Mouse (Mus musculus) left cerebral cortex, postnatal 36 days (tissue): ENCODE measurements around the gene Idh3a. TPM values are rescaled to one million over a fixed set of nuclear protein-coding genes. Genes with fewer than 3 reads are reported as not detected.

Experiments used
- DNase-seq, 2 experiments: peaks; one replicate each; pipeline ENCODE4 v3.0.0; 2021 to 2022; ENCODE audit warnings: low spot score in 2 of 2, mixed read lengths in 1 of 2
- intact Hi-C: fragments of 180-260 bp; cut with DNase I; formaldehyde crosslinking; loops from one replicate; pipeline ENCODE4 v1.15.1; 2025
- total RNA-seq, 2 experiments: library from RNA; stranded (reverse); gene quantifications; 2 replicates each; pipeline ENCODE4 v1.2.3; 2021

The Idh3a gene
- 100 to 1,000 TPM; 181 to 197 TPM for total RNA-seq

DNA sequence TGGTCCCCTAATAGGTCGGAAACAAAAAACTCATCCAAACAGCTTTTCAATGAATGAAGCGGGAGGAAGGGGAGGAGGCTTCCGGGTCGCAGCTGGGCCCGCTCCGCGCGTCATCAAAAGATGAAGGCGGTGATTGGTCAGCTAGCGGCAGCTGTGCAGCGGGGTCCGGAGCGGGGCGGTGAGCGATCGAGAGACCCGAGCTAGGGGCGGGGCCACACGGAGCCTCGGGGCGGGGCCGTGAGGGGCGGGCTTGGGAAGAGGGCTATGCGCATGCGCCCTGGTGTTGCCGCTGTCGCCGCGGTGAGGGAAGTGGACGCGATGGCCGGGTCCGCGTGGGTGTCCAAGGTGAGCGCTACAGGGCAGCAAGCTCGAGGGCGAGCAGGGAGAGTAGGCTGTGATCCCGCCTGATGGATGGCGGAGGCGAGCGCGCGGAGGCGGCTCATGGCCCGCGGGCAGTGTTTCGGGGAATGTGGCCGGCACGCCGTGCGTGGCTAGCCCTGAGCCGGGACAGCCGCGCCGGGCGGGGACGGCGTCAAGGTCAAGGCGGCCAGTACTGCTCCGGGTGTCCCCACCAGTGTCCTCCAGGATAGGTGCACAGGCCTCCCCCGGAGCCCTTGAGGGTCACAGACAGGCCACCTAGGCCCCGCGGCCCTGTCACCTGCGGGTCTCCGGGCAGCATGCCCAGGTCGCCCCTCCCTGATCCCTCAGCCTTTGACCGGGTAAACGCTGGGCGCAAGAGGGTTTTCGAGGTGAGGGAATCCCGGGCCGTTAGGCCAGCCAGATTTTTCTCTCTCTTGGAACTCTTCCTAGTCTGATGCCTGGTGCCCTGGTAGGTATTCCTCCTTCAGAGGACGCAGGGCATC, at the start of gene Idh3a:
Gene Idh3a, plus strand, starts transcription at position 136 of the 863 bp plus-strand sequence.
- intact Hi-C loops, result no loop called here

DNA sequence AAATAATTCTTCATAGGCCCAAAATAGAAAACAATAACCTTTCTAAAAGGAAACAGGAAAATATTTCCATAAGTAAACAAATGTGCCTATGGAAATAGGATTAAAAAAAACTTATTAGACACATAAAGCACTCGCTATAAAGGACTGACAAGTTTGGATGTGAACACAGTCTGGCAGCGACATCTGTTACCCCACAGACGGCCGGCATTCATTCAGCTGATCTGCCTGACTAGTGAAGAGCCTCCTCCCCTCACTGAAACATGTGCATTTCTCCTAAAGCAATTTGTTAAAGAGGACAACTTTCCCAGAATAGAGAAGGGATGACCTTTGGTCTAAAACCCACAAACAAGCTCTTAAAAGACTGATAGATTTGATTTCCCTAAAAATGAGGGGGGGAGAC, 49.1 kb upstream of the Idh3a start:
- no peak for DNase-seq
- intact Hi-C loops, result no loop called here

More for the DNA sequence above, at the start of gene Idh3a:
- DNase-seq, result peak; percentile 96 to 97

DNA sequence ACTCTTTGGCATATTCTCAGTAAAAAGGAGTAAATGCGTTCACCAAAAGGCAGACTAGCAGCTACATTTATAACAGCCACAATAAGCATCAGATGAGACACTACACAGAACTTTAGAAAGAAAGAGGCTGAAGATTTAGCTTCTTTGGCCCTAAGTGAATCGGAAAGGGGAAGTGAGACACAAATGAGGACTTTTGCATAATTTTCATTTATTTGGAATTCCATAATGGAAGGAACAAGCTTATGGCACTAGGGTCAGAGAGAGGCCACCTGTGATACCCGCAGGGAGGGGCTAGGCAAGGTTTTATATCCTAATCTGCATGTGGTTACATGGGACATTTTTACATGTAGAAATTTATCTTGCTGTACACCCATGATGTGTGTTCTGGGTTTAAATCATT, 48.7 kb upstream of the Idh3a start:
- intact Hi-C loops, result no loop called here
- no peak for DNase-seq

DNA sequence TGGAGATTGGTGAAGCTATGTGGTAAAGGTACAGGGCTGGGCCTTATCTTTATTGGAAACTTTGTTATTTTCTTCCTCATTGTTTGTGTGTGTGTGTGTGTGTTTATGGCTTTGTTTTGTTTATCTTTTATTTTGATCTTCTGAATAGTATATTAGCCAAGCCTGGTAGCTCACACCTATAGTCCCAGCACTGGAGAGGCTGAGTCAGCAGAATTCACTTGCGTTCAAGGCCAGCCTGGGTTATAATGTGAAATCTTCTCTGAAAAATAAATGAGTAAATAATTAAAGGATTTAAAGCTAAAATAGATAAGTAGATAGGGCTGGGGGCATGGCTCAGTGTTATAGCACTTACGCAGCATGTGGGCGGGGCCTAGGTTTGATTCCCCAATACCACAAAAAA, 47.9 kb upstream of the Idh3a start:
- intact Hi-C loops, result no loop called here
- DNase-seq, result no peak

DNA sequence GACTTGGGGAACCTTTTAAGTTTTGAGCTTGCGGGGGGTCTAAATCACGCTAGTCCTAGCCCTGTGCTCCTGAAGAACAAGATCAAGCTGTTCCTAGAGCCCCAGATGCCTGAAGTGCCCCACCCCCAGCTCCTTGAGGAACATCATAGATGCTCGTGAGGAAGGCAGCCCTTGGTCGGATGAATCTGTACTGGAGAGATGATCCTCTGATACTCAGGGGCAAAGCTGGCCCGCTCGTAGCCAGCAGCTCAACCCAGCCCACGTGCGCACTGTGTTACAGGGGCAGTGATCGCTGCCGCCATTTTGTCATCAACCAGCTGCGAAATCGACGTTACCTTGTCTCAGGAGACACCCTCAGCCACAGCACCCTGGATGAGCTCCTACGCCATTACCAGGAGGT, 47.5 kb upstream of the Idh3a start, which contains the start of gene Sh2d7:
Gene Sh2d7, plus strand, starts transcription at position 301 of the 400 bp plus-strand sequence.
- no peak for DNase-seq
- intact Hi-C loops, result no loop called here

DNA sequence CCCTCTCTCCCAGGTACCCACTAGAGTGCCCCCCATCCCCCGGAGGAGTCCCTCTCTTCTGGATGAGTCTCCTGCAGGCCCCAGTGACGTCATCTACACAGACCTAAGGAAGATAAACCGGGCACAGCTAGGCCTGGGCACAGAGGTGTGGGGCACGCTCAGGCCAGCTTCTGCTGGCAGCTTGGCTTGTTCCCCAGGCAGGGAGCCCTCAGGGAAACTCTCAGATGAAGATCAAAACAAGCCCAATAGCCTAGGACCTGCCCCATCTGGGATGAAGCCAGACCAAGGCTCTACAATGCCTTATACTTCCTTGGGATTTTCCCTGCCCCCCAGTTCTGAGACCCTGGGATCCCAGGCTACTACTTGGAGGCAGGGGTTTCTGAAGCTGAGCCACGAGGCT, 45.3 kb upstream of the Idh3a start:
- DNase-seq, result no peak
- intact Hi-C loops, result no loop called here

DNA sequence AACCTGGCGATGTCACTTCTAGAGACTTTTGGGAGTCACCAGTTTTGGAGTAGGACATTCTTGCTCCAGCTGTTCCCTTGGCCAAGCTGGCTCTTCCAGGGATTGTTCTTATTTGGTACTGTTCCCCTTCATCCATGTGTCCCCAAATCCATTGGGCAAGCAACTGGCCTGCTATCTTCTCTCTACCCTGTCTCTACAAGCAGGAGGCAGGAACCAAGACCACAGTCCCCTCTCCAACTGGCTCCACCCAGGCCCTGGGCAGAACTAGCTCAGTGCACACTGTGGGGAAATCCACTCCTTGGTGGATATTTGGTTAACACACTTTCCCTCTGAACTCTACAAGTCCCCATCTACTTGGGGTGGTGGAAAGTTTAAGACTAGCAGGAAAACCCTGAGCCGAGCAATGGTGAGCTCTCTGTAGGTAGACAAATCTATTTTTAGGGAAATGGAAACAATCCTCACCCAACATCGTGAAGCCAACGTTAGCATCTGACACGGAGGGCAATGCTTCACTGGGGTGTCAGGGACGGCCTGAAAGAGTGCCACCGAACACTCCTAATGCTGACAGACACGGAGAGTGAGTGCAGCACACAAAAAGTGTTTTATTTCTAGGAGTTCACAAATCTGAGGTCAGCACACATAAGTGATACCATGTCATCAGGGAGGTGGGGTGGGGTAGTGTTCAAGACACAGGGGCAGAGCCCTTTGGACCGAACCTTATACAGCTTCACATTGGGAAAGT, 41.8 kb upstream of the Idh3a start:
- intact Hi-C loops, result no loop called here
- DNase-seq, result no peak

DNA sequence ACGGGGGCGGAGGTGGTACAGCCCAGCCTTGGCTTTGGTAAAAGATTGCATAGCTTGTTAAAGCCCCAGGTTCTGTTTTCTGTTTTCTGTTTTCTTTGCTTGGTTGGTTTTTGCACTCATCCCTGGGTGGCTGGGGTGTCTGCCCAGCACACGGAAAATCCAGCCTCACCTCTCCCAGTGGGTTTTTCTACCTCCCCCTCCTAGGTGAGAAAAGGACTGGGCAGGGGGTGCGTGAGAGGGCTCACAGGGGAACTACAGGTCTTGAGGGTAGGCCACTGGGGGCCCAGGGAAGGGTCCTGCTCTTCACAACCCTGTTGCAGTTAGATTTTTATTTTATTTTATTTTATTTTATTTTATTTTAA, 41.2 kb upstream of the Idh3a start:
- intact Hi-C loops, result loop anchor here (5.0 kb wide), 1 partner anchor 103 kb away; no protein-coding TSS in a partner anchor
- DNase-seq, result no peak

DNA sequence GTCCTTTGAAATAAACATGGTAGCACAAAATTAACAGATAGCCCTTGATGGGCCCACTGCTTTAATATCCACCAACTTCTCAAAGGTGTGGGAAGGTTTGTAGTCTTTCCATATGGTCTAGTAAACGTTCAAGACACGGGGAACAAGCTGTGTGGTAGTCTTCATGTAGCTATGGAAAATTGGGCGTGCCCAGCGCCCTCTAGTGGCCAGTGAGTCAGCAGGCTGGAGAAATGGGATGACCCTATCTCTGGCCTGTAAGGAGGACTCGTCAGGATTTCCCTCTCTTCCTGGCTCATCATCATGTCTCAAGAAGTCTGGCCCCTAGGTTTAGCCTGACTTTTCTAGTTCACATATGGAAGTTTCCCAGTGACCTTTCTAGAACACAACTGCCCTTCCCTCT, 38.6 kb upstream of the Idh3a start:
- intact Hi-C loops, result loop anchor here (5.0 kb wide), 1 partner anchor 105 kb away; no protein-coding TSS in a partner anchor
- DNase-seq, result peak in 1 of 2 experiments; percentile 30

DNA sequence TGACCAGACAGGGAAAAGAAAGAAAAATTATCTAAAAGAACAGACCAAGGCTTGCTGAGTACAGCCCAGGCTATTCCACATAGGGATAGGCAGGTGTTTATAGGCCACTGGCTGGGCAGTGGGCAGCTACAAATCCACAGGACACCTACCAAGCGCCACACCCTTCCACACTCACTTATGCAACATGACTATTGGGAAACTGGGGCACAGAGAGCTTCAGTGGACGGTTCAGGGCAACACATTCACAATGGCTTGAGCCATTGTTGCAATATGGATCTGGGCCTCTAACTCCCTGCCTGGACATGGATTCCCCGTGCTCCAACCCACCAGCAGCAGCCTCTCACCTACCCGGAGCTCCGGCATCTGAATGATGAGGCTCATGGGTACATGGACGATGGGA, 36.7 kb upstream of the Idh3a start:
- intact Hi-C loops, result loop anchor here (5.0 kb wide), 1 partner anchor 107 kb away; no protein-coding TSS in a partner anchor
- DNase-seq, result no peak

DNA sequence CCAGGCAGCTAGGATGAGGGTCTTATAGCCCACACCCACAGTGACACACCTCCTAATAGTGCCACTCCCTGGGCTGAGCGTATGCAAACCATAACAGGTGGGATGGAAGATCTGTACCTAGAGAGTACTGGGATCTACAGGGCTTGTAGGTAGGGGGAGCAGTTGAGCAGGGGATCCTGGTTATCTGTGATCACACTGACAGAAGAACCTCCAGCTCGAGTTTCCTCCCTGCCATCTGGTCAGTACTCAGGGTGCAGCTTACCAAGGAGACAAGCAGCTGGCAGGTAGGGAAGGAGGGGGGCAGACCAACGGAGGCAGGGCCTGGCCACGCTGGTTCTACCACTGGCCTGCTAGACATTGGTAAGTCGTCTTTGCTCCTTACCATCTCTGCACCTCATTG, 33.7 kb upstream of the Idh3a start:
- peak in 1 of 2 experiments; percentile 21 for DNase-seq

DNA sequence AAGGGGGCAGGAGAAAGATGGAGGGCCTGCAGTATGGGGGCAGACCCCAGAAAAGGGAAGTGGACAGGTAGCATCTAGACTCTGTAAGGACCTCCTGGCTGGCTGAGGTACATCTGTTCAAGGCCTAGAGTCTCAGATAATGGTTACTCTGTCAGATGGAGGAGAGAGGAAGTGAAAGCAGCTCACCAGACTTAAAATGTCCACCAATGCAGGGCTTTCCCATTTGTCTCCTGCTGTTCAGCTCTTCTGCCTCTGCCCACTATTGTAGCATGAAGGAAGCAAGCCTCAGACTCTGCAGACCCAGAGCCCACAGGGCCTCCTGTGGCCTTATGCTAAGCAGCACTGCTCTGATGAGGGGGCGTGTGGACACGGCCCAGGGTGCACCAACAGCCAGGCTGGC, 31.1 kb upstream of the Idh3a start:
- intact Hi-C loops, result no loop called here
- DNase-seq, result no peak

More for the DNA sequence above, 33.7 kb upstream of the Idh3a start:
- intact Hi-C loops, result no loop called here

DNA sequence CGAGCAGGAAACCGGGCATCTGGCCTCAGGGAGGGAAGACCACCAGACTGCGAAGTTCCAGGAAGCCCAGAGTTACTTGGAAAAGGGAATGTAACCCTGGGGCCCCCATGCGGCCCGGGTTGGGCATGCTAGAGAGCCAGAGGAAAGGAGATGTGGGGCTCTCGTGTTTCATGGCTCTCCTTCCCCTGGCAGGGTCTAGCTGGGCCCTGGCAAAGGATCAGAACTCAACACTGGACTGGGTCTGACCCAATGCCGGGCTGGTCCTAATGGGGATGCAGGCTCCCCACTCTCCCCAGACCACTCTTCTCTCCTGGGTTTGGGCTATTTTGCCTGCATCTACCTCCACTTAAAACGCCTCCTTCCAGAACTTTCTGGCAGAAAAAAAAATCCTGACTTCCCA, 27.4 kb upstream of the Idh3a start:
- no peak for DNase-seq
- intact Hi-C loops, result no loop called here

DNA sequence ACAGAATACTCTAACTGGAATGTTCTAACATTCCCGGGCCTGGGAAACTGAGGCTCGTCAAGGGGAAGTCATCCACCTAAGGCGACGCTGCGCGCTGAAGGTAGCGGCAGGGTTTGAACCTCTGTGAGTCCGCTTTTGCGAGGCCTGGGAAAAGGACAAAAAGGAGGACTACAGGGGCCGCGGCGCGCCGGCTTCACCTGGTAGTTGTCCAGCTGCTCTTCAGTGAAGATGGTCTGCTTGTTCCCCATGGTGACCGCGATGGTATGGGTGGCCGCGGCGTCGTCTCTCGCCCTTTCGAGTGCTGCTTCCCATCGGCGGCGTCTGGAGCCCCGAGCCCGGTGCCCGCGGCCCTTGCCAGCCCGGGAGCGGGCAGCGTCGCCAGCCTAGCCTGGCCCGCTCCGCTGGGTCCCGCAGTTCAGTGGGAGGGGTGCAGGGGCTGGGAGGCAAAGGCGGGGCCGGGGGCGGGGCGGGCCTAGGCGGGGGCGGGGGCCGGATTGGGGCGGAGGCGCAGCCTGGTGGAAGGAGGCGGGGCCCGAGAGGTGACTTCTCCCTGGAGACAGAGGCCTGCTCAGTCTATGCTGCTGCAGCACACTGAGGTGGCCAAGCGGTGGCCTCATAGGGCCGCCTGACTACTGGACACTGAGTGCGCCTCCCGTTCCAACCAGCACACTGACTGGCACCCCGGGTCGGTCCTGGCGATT, 26.2 kb upstream of the Idh3a start, which contains the start of gene Cib2:
Gene Cib2, minus strand, starts transcription at position 448 of the 701 bp plus-strand sequence.
- intact Hi-C loops, result no loop called here

DNA sequence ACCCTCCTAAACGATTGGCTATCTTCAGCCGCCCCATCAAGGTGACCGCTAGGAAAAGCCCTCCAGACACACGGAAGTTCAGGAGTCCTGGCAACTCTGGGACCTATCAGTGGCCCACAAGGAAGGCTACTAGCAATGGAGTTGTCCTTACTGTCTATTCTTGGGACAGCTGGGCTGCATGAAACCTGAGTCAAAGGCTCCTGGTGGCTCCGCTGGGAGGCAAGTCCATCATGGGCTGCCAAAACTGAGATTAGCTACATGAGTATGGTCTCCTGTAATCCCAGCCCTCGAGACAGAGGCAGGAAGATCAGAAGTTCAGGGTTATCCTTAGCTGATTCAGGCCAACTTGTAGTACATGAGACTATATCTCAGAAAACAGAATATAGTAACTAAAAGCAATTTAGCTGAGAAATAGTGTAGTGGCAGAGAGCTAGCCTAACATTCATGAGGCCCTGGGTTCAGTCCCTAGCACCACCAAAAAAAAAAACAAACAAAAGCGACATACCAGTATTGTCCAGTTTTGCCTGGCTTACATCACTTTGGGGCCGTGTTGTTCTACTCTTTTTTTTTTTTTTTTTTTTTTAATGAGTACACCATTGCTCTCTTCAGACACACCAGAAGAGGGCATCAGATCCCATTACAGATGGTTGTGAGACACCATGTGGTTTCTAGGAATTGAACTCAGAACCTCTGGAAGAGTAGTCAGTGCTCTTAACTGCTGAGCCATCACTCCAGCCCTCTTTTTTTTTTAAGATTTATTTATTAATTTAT, 25.1 kb upstream of the Idh3a start:
- intact Hi-C loops, result no loop called here
- no peak for DNase-seq

More for the DNA sequence above, 26.2 kb upstream of the Idh3a start, which contains the start of gene Cib2:
- peak; percentile 67 to 69 for DNase-seq

DNA sequence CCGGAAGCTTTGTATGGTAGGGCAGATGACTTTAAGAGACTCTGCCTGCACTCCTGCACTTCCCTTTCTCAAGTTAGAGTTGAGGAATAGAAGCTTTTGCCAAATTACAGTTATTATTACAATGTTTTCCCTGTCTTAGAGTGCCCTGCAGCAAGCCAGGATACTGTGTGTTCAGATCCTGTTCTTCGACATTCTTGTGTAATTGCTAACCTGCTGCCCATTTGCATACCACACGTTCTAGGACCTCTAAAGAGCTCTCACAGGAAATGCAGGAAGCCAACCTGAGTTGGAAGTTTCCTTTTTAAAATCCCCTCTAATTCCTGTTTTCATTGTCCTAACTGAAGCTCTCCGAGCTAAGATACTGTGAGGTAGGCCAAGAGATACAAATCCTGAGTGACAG, 19.2 kb upstream of the Idh3a start:
- no peak for DNase-seq
- intact Hi-C loops, result no loop called here

DNA sequence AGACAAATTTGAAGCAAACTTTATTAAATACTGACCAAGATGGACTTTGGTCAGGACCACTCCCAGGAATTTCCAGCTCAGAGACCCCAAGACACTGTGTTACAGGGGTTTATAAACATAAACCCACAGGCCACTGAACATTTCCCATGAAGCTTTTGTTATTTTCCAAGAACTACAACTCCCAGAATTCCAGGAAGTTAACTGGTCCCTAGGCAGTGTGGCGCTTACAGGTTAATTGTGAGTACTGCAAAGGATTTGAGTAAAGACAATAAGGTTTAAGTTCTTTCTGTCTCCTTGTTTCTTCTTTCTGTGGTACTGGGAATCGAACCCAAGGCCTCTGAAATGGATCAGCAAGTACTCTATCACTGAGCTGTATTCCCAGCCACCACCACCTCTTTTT, 17.4 kb upstream of the Idh3a start:
- intact Hi-C loops, result no loop called here
- DNase-seq, result no peak

DNA sequence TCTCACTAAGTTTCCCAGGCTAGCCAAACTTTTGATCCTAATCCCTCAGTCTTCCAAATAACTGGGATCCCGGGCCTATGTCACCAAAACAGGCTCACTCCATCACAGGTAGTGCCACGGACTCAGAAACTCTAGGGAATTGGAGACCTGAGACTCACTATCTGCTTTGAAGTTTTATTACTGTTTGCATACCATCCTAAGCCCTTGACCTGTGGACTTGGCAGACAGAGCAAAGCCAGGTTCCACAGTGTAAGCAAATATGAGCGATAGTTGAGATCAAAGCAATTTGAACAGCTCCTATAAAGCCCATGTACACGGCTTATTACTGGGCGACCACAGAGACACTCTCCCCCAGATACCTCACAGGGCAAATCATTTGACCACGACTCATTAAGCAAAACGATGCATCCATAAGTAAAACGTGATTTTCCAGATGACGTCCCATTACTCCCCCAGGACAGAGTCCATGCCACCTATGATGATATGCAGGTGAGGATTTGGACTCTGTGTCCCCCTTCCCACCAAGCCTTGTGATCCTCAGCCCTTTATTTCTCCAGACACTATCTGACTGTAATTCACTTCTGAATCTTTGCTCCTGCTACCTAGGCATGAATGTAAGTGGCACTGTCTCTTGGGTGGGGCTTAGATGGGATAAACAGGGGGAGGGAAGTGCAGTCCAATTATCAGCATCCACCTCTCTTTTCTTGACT, 14.8 kb upstream of the Idh3a start:
- intact Hi-C loops, result no loop called here
- DNase-seq, result no peak

DNA sequence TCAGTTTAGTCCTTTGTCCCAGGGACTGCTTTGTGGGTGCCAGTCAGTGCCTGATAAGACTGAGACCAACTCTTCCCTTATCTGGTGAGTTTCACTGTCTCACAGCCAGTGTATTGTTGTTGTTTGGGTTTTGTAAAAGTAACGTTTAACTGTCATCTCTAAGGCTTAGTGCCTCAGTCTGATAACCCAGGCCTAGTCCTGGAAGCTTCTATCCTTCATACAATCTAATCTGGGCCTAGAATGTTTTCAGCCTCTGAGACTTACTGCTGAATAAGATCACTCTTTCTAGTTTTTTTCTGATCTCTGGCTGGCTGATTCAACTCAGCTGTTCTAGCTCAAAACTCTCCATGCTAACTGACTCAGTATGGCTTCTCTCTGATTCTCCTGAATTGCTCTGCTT, 2.4 kb upstream of the Idh3a start:
- DNase-seq, result no peak
- intact Hi-C loops, result no loop called here
